Mouse (Mus musculus) stomach, embryonic 14.5 days (tissue): ENCODE data around the gene Nhej1. TPM values are rescaled to one million over a fixed set of nuclear protein-coding genes. Genes with fewer than 3 reads are reported as not detected.
A peak's percentile ranks its signal among the peaks of the same experiment; 100 is the strongest.

Experiments
- ATAC-seq: fragments of 200-750 bp; cut with Nextera tagmentation; 2 replicates; pipeline ENCODE4 v1.8.0; 2017; ENCODE audit warnings: low read depth, moderate TSS enrichment; ENCODE audit not compliant: insufficient number of reproducible peaks, insufficient read depth, low FRiP score
- H3K27ac ChIP-seq: fragments of 300-500 bp; sonication (generic); 2 replicates; pipeline ENCODE4 v1.5.1; 2014; ENCODE audit warnings: mild to moderate bottlenecking, low read length, moderate library complexity, mixed read lengths
- H3K27me3 ChIP-seq: fragments of 300-500 bp; sonication (generic); 2 replicates; pipeline ENCODE4 v1.6.1; 2014; ENCODE audit warnings: low read length, control low read depth, mixed read lengths; ENCODE audit not compliant: control insufficient read depth, insufficient read depth
- H3K36me3 ChIP-seq: fragments of 300-500 bp; sonication (generic); 2 replicates; pipeline ENCODE4 v1.6.1; 2014; ENCODE audit warnings: mild to moderate bottlenecking, control low read depth, low read length, moderate library complexity, mixed read lengths; ENCODE audit not compliant: control insufficient read depth, insufficient read depth
- H3K4me1 ChIP-seq: fragments of 300-500 bp; sonication (generic); 2 replicates; pipeline ENCODE4 v1.6.1; 2014; ENCODE audit warnings: low read length, control low read depth, mixed read lengths; ENCODE audit not compliant: control insufficient read depth, insufficient read depth
- H3K4me2 ChIP-seq: fragments of 300-500 bp; sonication (generic); replicated peaks from 2 replicates; pipeline ENCODE4 v1.6.1; 2014; ENCODE audit warnings: low read depth, low read length, control low read depth
- H3K4me3 ChIP-seq: fragments of 300-500 bp; sonication (generic); 2 replicates; pipeline ENCODE4 v1.5.1; 2014; ENCODE audit warnings: low read depth, low read length, control low read depth
- H3K9ac ChIP-seq: fragments of 300-500 bp; sonication (generic); replicated peaks from 2 replicates; pipeline ENCODE4 v1.6.1; 2014; ENCODE audit warnings: low read depth, mild to moderate bottlenecking, control low read depth, low read length, moderate library complexity, mixed read lengths
- H3K9me3 ChIP-seq: fragments of 300-500 bp; sonication (generic); 2 replicates; pipeline ENCODE4 v1.6.1; 2016; ENCODE audit warnings: low read depth, low read length, control low read depth; ENCODE audit not compliant: control insufficient read depth
- WGBS: fragments of 180-500 bp; shearing (Covaris S2); extraction: QIAGEN DNeasy Blood & Tissue Kit; methylation state at CpG from one replicate; pipeline ENCODE4 v1.1.7; 2014; 5-methylcytosine and 5-hydroxymethylcytosine counted together
- polyA plus RNA-seq: library from polyadenylated mRNA; unstranded; fragments of >200 nt; fragmentation: Nextera tagmentation; extraction: Ambion mirVana; gene quantifications from 2 replicates; pipeline ENCODE4 v1.2.1, GENCODE M21; 2014

Gene Nhej1
- polyA plus RNA-seq, 1 experiment from 2014 or later: 7.2 TPM

DNA sequence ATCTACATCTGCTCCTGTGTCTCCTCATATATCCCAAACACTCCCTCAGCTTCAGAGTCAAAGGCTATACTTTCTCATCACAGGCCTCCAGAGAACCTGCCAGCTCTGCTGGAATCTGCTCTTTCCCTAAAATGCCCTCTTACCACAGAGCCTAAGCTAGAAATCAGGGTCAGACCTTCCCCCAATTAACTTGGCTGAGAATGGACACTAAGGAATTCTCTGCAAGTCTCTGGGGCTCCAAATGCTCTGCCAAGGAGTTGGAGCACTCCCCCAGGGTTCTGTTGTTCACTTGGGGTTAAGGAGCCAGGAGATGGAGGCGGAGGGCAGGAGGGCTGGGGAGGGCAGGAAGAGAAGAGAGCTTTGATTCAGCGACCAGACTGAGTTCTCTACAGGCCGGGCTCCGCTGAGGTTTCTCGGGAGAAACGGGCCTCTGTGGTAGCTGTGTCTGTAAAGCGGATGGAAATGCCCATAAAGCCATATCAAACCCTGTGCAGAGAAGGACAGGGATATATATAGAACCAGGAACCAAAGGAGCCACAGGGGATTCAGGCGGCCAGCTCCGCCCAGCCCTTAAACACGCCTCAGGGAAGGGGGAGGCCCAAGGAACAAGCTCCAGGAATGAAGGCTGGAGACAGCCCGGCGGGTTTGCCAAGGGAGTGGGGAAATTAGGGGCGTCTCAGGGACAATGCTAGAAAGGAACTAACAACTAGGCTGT lies 109.3 kb downstream of the Nhej1 start:
- H3K27ac ChIP-seq: peak overlapping the region; percentile 63

DNA sequence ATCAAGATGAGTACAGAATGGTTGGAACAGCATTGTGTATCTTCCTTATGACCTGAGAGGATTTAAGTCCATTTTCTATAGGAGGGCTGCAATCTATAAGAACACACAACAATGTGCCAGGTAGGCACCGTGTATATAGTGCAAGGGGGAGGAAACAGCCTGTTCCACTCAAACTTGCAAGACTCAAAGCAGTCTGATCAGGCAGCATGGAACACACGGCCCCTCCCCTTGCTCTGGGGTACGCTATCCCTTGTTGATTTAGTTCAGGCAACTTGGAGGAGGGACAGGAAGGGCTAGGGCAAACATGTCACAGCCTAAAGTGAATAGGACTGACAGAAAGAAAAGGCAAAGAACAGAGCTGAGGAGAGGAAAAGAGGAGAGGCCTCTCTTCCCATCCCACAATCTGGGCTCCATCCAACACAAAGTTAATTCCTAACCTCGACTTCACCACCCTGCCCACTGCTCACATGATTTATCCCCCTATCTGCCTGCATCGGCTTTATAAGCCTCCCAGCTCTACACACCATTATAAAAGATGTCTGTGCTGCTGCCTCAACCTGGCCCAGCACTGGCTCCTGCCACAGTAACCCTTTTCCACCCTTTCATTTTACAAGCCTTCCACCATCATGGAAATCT lies 110.7 kb downstream of the Nhej1 start:
- 24% methylated on average over 5 of the region's 5 CpGs for WGBS
- Histone ChIP-seq H3K4me3 (no peak overlapping the region), H3K9me3 (no peaks in the 10 kb centered on the region), H3K36me3 (no peaks in the 10 kb centered on the region), H3K4me1 (peaks cover 5% of the 10 kb centered on the region; the same call in 1 of the 2 replicates), H3K9ac (no peak overlapping the region), H3K27ac (peak overlapping the region; percentile 58), H3K27me3 (no peaks in the 10 kb centered on the region), H3K4me2 (no peak overlapping the region)
- ATAC-seq: peak; percentile 84

More for the DNA sequence above, 109.3 kb downstream of the Nhej1 start:
- Histone ChIP-seq H3K9ac (peak overlapping the region; percentile 18; the same call in 1 of the 2 replicates), H3K4me1 (peaks cover 5% of the 10 kb centered on the region; the same call in 1 of the 2 replicates), H3K4me2 (no peak overlapping the region; the same call in 1 of the 2 replicates), H3K36me3 (no peaks in the 10 kb centered on the region), H3K27me3 (no peaks in the 10 kb centered on the region), H3K9me3 (no peaks in the 10 kb centered on the region), H3K4me3 (no peak overlapping the region)
- peak; percentile 81 for ATAC-seq
- WGBS: 25% methylated on average over 13 of the region's 13 CpGs

DNA sequence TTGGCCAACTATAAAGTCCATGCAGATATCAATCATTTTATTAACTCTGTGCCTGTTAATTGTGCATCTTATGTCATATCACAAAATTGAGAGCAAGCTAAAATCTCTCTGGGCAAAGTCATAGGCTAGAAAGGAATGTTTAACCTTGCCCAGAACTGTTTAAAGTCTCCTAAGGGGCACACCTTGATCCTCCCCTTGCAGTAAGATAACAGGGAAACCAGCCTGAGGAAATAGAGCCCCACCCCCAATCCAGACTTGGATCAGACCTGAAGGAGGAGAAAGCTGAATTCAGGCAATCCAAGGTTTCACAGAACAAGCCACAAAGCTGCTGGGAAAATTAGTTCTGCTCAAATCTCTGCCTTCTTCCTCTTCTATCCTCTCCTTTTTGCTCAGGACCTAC lies 114.2 kb downstream of the Nhej1 start:
- no peaks in the 10 kb centered on the region for H3K9me3 ChIP-seq
- H3K9ac ChIP-seq: no peak overlapping the region
- no peaks in the 10 kb centered on the region for H3K36me3 ChIP-seq
- H3K27ac ChIP-seq: peak overlapping the region; percentile 7; the same call in 1 of the 2 replicates
- H3K4me2 ChIP-seq: no peak overlapping the region
- peaks cover 5% of the 10 kb centered on the region; the same call in 1 of the 2 replicates for H3K4me1 ChIP-seq
- no peaks in the 10 kb centered on the region for H3K27me3 ChIP-seq
- no peak for ATAC-seq
- no peak overlapping the region for H3K4me3 ChIP-seq

DNA sequence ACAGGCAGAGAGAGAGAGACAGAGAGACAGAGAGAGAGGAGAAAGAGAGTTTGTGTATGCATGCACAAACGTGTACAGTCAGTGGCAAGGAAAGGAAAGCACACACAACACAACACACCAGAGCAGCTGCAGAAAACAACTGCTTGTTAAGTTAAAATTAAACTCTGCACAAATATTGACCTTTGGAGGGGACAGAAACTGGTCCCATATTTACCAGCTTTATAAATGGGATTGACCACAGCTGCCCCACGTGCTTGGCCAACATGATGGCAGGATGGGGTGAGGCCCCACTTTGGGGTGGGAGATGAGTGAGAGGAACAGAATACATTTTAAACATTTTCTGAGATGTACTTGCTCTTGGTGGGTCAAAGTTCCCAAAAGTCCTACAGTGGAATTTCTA lies 114.8 kb downstream of the Nhej1 start:
- Histone ChIP-seq H3K9ac (no peak overlapping the region), H3K27me3 (no peaks in the 10 kb centered on the region), H3K4me2 (no peak overlapping the region), H3K9me3 (no peaks in the 10 kb centered on the region), H3K27ac (no peak overlapping the region; the same call in 1 of the 2 replicates), H3K36me3 (no peaks in the 10 kb centered on the region), H3K4me1 (peaks cover 3% of the 10 kb centered on the region; the same call in 1 of the 2 replicates), H3K4me3 (no peak overlapping the region)
- 30% methylated on average over 2 of the region's 2 CpGs for WGBS
- no peak for ATAC-seq

DNA sequence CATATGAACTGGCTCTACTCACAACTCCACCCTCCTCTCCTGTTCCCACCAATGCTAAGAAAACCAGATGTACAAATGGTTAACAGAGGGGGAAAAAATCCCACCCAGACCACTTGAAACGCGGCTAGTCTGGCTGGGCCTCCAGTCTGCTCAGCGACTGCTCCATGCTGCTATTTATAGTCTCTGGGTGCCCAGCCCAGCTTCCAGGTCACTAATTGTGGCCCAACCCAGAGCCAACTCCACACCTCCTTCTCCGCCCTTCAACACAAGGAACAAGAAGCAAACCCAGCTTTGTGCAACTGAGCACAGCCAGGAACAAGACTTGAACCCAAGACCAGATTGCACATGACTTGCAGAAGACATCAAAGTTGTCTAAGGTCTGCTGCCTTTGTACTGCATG lies 119.0 kb downstream of the Nhej1 start:
- Histone ChIP-seq H3K4me1 (no peaks in the 10 kb centered on the region), H3K36me3 (no peaks in the 10 kb centered on the region), H3K9me3 (no peaks in the 10 kb centered on the region), H3K27me3 (no peaks in the 10 kb centered on the region), H3K9ac (no peak overlapping the region), H3K27ac (no peak overlapping the region), H3K4me2 (no peak overlapping the region), H3K4me3 (no peak overlapping the region)
- ATAC-seq: no peak
- WGBS: 29% methylated on average over 4 of the region's 4 CpGs

DNA sequence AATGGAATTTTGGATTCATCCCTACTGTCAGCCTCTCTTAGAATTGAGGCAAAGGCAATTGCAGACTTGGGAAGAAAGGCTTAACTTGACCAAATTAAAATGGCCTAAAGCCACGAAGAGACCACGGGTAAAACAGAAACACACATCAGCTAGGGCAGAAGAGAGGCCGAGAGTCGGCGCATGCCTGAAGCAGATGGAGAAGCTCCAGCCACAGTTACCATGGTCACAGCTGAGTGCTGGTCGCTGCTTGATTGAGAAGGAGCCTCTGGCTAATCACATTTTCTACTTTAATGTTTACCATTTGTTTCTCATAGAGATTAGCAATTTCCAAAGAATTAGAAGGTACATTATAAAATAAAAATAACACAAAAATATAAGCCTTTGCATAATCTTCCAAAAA lies 123.8 kb downstream of the Nhej1 start:
- Histone ChIP-seq H3K4me3 (no peak overlapping the region), H3K4me1 (no peaks in the 10 kb centered on the region), H3K27me3 (no peaks in the 10 kb centered on the region), H3K36me3 (no peaks in the 10 kb centered on the region), H3K4me2 (no peak overlapping the region), H3K27ac (no peak overlapping the region), H3K9ac (no peak overlapping the region), H3K9me3 (no peaks in the 10 kb centered on the region)
- no peak for ATAC-seq
- WGBS: 51% methylated on average over 6 of the region's 6 CpGs

DNA sequence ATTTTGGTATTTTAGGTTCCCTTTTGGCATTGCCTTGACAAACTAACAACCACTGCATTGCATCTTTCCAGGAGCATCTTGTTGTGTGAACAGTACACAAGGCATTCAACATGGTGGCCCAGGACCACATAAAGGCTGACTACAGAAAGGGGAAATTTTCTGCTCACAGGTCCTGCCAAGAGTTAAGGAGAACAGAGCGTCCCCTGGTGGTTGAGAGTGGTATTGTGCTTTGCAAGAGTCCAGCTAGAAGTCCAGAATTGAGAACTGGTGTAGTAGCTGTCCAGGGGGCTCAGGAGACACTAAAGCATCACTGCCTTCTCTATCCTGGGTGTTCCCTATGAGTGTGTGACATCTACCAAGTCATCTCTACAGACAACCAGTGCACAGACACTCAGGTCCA lies 124.5 kb downstream of the Nhej1 start:
- WGBS: 3% methylated on average over 1 of the region's 1 CpGs
- ATAC-seq: no peak
- H3K9me3 ChIP-seq: no peaks in the 10 kb centered on the region

DNA sequence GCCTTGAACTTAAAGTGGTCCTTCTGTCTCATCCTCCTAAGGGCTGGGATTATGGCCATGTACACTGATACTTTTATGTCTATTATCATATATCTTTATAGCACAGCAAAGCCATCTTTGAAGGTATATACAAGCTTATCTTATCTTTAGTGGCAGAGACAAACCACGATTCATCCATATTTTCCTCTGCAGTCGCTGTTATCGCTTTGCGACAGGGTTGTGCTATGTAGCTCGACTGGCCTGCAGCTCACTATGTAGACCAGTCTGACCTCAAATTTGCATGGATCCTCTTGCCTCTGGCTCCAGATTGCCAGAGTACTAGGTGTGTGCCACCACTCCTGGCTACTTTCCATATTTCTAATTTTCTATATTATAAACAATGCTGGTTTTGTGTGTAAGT lies 125.8 kb downstream of the Nhej1 start:
- WGBS: 74% methylated on average over 5 of the region's 5 CpGs
- ATAC-seq: no peak

More for the DNA sequence above, 124.5 kb downstream of the Nhej1 start:
- Histone ChIP-seq H3K27ac (no peak overlapping the region), H3K4me1 (no peaks in the 10 kb centered on the region), H3K36me3 (no peaks in the 10 kb centered on the region), H3K9ac (no peak overlapping the region), H3K4me3 (no peak overlapping the region), H3K27me3 (no peaks in the 10 kb centered on the region), H3K4me2 (no peak overlapping the region)

More for the DNA sequence above, 125.8 kb downstream of the Nhej1 start:
- no peaks in the 10 kb centered on the region for H3K27me3 ChIP-seq
- H3K27ac ChIP-seq: no peak overlapping the region
- no peaks in the 10 kb centered on the region for H3K4me1 ChIP-seq
- H3K9me3 ChIP-seq: no peaks in the 10 kb centered on the region
- H3K36me3 ChIP-seq: no peaks in the 10 kb centered on the region
- no peak overlapping the region for H3K9ac ChIP-seq
- no peak overlapping the region for H3K4me2 ChIP-seq
- no peak overlapping the region for H3K4me3 ChIP-seq
